Mouse (Mus musculus) heart, embryonic 14.5 days (tissue): ENCODE data around the gene Clip1. TPM values are rescaled to one million over a fixed set of nuclear protein-coding genes. Genes with fewer than 3 reads are reported as not detected.

Experiments used
- ATAC-seq: fragments of 200-750 bp; cut with Nextera tagmentation; 2 replicates; pipeline ENCODE4 v1.8.0; 2017; ENCODE audit warnings: low read depth, moderate TSS enrichment; ENCODE audit not compliant: insufficient number of reproducible peaks, insufficient read depth, low FRiP score
- H3K27ac ChIP-seq, 2 experiments: fragments of 200-500 bp in 1 of 2; fragments of 300-500 bp in 1 of 2; sonication (generic) in 1 of 2; replicated peaks in 1 of 2; 2 replicates each; pipeline ENCODE4 v1.5.1; 2012 to 2014; ENCODE audit warnings: low read depth in 2 of 2, low read length in 2 of 2, control low read depth in 1 of 2, mild to moderate bottlenecking in 1 of 2, mixed read lengths in 1 of 2; ENCODE audit not compliant: control insufficient read depth in 1 of 2, insufficient read depth in 1 of 2
- H3K27me3 ChIP-seq: fragments of 300-500 bp; sonication (generic); 2 replicates; pipeline ENCODE4 v1.6.1; 2014; ENCODE audit warnings: mild to moderate bottlenecking, low read length, control low read depth; ENCODE audit not compliant: control insufficient read depth, insufficient read depth
- H3K36me3 ChIP-seq: fragments of 300-500 bp; sonication (generic); 2 replicates; pipeline ENCODE4 v1.6.1; 2014; ENCODE audit warnings: mild to moderate bottlenecking, control low read depth, low read length, mixed read lengths; ENCODE audit not compliant: control insufficient read depth, insufficient read depth
- H3K4me1 ChIP-seq, 2 experiments: fragments of 200-500 bp in 1 of 2; fragments of 300-500 bp in 1 of 2; sonication (generic) in 1 of 2; 2 replicates each; pipeline ENCODE4 v1.6.1; 2012 to 2014; ENCODE audit warnings: low read length in 2 of 2, control low read depth in 1 of 2, mixed read lengths in 1 of 2; ENCODE audit not compliant: control insufficient read depth in 2 of 2, insufficient read depth in 2 of 2
- H3K4me2 ChIP-seq: fragments of 300-500 bp; sonication (generic); 2 replicates; pipeline ENCODE4 v1.6.1; 2014; ENCODE audit warnings: mild to moderate bottlenecking, low read length
- H3K4me3 ChIP-seq, 2 experiments: fragments of 200-500 bp in 1 of 2; fragments of 300-500 bp in 1 of 2; sonication (generic) in 1 of 2; 2 replicates each; pipeline ENCODE4 v1.5.1; 2012 to 2014; ENCODE audit warnings: low read length in 2 of 2, mild to moderate bottlenecking in 2 of 2, control low read depth in 1 of 2, low read depth in 1 of 2, moderate library complexity in 1 of 2; ENCODE audit not compliant: control insufficient read depth in 1 of 2, insufficient read depth in 1 of 2
- H3K9ac ChIP-seq: fragments of 300-500 bp; sonication (generic); 2 replicates; pipeline ENCODE4 v1.6.1; 2014; ENCODE audit warnings: mild to moderate bottlenecking, low read length
- H3K9me3 ChIP-seq: fragments of 300-500 bp; sonication (generic); 2 replicates; pipeline ENCODE4 v1.6.1; 2016; ENCODE audit warnings: low read length, control low read depth; ENCODE audit not compliant: control insufficient read depth
- WGBS: fragments of 180-500 bp; shearing (Covaris S2); extraction: QIAGEN DNeasy Blood & Tissue Kit; methylation state at CpG from one replicate; pipeline ENCODE4 v1.1.7; 2014; 5-methylcytosine and 5-hydroxymethylcytosine counted together
- polyA plus RNA-seq: library from polyadenylated mRNA; unstranded; fragments of >200 nt; fragmentation: Nextera tagmentation; extraction: Ambion mirVana; gene quantifications from 2 replicates; pipeline ENCODE4 v1.2.1, GENCODE M21; 2014

The Clip1 gene
- polyA plus RNA-seq, 1 experiment from 2014 or later, result 50.5 TPM

DNA sequence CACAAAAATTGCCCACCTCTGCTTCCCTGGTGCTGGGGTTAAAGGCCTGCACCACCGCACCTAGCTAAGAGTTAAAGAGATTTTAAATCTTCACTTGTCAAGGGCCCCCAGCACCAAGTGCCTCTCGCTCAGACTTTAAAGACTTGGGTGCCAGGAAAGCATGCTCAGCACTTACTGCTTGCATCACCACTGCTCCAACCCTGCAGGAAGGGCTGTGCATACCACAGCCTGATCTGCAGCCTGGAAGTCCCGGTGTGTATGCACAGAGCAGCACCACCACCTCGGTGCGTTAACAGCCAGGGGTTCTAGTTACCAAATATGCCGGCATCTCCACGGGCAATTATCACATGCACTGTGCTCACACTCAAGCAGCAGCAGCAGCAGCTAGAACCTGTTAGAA is 26.8 kb downstream of the Clip1 start:
- H3K4me3 ChIP-seq, result no peak overlapping the region
- peak overlapping the region; percentile 41 for H3K4me2 ChIP-seq
- H3K4me1 ChIP-seq, result peaks cover 22 to 51% of the 10 kb centered on the region in 2 experiments
- peak overlapping the region; percentile 57 to 61 for H3K27ac ChIP-seq
- H3K36me3 ChIP-seq, result peaks cover 28% of the 10 kb centered on the region
- H3K9ac ChIP-seq, result peak overlapping the region; percentile 41
- 13% methylated on average over 7 of the region's 7 CpGs for WGBS
- no peaks in the 10 kb centered on the region for H3K9me3 ChIP-seq
- no peaks in the 10 kb centered on the region for H3K27me3 ChIP-seq
- ATAC-seq, result no peak

DNA sequence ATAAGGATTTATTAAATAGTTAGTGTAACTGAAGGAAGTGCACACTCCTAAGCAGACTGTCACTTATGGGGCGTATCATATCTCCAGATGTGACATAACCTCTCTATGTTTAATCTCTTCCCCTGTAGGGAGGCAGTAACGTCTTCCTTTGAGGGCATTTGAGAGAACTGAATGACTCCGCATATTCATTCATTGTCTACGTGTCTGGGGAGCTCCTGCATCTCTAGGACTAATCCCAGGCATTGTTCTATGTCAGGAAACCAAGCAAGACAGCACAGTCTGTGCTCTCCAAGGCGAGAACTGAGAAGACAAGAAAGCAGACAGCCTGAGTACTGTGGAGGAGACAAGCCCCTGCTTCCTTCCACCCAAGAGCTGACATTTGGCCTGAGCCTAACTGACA is 29.5 kb downstream of the Clip1 start:
- peak overlapping the region in 1 of 2 experiments; percentile 64; a peak in 2 of 4 replicates for H3K27ac ChIP-seq
- H3K9me3 ChIP-seq, result no peaks in the 10 kb centered on the region
- H3K4me1 ChIP-seq, result peaks cover 11 to 23% of the 10 kb centered on the region in 2 experiments
- no peaks in the 10 kb centered on the region for H3K27me3 ChIP-seq
- ATAC-seq, result no peak
- WGBS, result 55% methylated on average over 5 of the region's 5 CpGs
- no peak overlapping the region for H3K4me2 ChIP-seq
- peaks cover 44% of the 10 kb centered on the region for H3K36me3 ChIP-seq
- no peak overlapping the region for H3K4me3 ChIP-seq
- no peak overlapping the region for H3K9ac ChIP-seq

DNA sequence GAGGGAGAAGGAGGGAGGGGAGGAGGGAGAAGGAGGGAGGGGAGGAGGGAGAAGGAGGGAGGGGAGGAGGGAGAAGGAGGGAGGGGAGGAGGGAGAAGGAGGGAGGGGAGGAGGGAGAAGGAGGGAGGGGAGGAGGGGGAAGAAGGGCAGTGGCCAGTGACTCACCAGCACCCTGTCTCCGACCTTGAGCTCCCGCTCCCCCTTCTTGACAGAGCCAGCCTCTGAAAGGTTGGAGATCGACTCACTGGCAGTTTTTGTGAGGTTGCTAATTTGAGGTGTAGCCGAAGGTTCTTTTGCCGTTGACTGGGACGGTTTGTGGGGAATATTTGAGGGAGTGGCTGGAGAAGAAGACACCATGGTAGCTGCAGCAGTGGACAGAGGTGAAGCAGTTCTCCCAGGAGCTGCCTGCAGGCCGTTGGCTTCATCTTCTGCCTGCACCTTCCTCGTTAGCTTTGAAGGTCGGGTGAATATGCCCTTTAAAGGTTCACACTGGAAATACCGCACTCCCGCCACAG is 31.1 kb downstream of the Clip1 start:
- peaks cover 50% of the 10 kb centered on the region for H3K36me3 ChIP-seq
- H3K4me2 ChIP-seq, result no peak overlapping the region
- 0 out of 4 replicates have a peak overlapping the region, but pooled peaks of 1 of the 2 experiments have one; percentile 21 for H3K27ac ChIP-seq
- no peak overlapping the region for H3K9ac ChIP-seq
- ATAC-seq, result no peak
- H3K4me1 ChIP-seq, result peaks cover 7 to 10% of the 10 kb centered on the region in 2 experiments
- no peak overlapping the region for H3K4me3 ChIP-seq
- no peaks in the 10 kb centered on the region for H3K27me3 ChIP-seq
- WGBS, result 74% methylated on average over 11 of the region's 11 CpGs
- H3K9me3 ChIP-seq, result no peaks in the 10 kb centered on the region

DNA sequence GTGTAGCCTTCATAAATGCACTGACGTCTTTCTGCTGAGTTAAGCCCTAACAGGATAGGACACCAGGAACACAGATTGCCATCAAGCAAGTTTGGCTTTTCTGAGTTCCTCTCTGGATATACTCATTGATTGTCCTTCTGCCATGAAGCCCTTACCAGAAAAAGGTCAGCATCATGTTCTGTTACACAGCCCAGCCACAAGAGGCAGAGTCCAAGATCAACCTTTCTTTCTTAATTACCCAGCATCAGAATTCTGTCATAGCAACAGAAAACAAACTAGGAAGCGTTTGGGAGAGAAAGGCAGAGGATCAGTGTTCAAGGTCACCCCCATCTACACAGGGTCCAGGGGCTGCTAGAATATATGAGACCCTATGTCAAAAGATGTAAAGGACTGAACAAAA is 33.6 kb downstream of the Clip1 start:
- H3K4me2 ChIP-seq, result no peak overlapping the region
- no peak overlapping the region for H3K9ac ChIP-seq
- H3K36me3 ChIP-seq, result peaks cover 74% of the 10 kb centered on the region
- WGBS, result 66% methylated on average over 2 of the region's 2 CpGs
- no peaks in the 10 kb centered on the region for H3K4me1 ChIP-seq
- H3K27me3 ChIP-seq, result no peaks in the 10 kb centered on the region
- H3K4me3 ChIP-seq, result no peak overlapping the region
- no peak for ATAC-seq
- no peaks in the 10 kb centered on the region for H3K9me3 ChIP-seq
- H3K27ac ChIP-seq, result no peak overlapping the region

DNA sequence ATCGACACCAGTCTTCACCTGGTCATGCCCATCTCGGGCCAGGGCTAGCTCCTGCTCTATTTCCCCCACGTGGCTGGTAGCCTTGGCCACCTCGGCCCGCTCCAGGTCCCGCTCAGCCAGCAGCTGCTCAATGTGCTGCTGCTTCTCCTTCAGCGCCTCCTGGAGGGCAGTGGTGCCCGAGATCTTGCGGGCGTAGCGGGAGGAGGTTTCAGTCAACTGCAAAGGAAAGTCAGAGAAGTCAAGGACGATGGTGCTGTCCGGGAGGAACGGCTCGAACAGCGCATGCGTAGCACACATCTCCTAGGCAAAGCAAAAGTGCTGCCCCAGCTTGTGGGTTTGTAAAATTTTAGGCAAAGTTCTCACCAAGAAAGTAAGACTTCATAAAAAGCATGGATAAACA is 42.0 kb downstream of the Clip1 start:
- no peak overlapping the region for H3K27ac ChIP-seq
- no peak overlapping the region for H3K9ac ChIP-seq
- no peaks in the 10 kb centered on the region for H3K9me3 ChIP-seq
- H3K4me1 ChIP-seq, result peaks cover 2 to 3% of the 10 kb centered on the region in 2 experiments; a peak in 2 of 4 replicates
- no peak for ATAC-seq
- H3K36me3 ChIP-seq, result peaks cover 82% of the 10 kb centered on the region
- H3K4me2 ChIP-seq, result no peak overlapping the region
- WGBS, result 91% methylated on average over 17 of the region's 17 CpGs
- no peaks in the 10 kb centered on the region for H3K27me3 ChIP-seq
- no peak overlapping the region for H3K4me3 ChIP-seq

DNA sequence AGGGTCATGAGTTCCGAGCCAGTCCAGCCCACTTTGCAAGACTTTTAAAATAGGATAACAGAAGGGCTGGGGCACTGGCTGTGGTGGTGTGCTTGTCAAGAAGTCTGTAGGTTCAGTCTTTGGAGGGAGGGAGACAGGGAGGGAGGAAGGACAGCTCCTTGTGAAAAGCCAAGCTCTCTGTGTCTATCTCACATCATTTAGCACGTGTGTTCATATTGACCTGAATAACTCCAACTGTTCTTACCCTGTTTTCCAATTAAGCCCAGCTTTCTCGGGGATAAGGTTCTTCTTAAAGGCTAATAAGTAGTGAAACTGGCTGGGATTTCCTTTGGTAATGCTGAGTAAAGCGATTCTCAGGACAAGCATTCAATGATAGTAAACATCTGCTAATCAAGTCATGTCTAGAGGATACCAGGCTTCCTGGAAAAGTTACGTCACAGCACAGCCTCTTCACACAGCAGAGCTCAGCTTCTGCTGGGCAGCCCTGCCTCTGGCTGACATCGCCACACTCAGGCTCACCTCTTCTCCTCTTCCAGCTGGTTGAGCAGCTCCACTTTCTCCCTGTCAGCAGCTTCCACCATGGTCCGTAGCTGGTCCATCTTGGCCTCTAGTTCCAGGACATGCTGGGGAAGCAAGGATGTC is 43.0 kb downstream of the Clip1 start:
- Histone ChIP-seq H3K27ac (no peak overlapping the region; a peak in 1 of 4 replicates), H3K4me2 (no peak overlapping the region)
- 64% methylated on average over 7 of the region's 7 CpGs for WGBS

DNA sequence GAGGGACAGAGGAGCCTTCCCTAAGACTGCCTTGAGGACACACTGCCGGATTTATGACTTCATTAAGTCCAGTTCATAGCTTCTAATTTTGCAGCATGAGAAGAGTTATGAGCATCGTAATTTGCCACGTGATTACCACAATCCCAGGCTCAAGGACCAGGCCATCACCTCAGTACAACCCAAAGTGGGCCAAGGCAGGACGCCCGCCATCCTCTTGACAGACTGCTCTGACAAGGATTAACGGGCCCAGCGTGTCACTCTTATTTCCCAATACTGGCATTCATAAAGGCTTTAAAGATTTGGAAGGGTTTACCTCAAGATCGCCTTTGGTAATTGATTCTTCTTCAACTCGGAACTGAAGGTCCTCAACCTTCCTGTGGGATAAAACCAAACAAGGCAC is 44.2 kb downstream of the Clip1 start:
- Histone ChIP-seq H3K4me3 (no peak overlapping the region), H3K9ac (no peak overlapping the region), H3K36me3 (peaks cover 78% of the 10 kb centered on the region), H3K4me1 (peaks cover 2 to 3% of the 10 kb centered on the region in 2 experiments; a peak in 2 of 4 replicates), H3K4me2 (no peak overlapping the region), H3K9me3 (no peaks in the 10 kb centered on the region), H3K27me3 (no peaks in the 10 kb centered on the region), H3K27ac (no peak overlapping the region)
- 90% methylated on average over 9 of the region's 9 CpGs for WGBS
- no peak for ATAC-seq

More for the DNA sequence above, 43.0 kb downstream of the Clip1 start:
- peaks cover 81% of the 10 kb centered on the region for H3K36me3 ChIP-seq
- ATAC-seq, result 0 out of 2 replicates have a peak, but pooled peaks have one; percentile 26
- H3K27me3 ChIP-seq, result no peaks in the 10 kb centered on the region
- no peak overlapping the region for H3K4me3 ChIP-seq
- peaks cover 2 to 3% of the 10 kb centered on the region in 2 experiments; a peak in 2 of 4 replicates for H3K4me1 ChIP-seq
- H3K9ac ChIP-seq, result no peak overlapping the region
- no peaks in the 10 kb centered on the region for H3K9me3 ChIP-seq
